ENCODE assay signal across 9 mouse cellular contexts in the genomic region with DNA sequence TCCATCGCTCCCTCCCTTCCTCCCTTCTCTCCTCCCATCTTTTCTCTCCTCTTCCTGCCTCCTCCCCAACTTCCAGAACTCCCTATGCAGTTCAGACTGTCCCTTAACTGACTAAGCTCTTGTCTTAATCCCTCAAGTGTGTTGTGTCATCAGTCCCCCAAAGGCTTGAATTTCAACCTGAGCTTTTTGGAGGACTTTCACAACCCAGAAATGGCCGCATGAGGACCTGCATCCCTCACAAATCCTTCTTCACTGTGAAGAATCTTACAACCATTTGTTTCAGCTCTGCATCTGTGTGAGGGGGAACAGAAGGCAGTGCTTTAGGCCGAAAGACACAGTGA. TPM values are rescaled to one million over a fixed set of nuclear protein-coding genes. Genes with fewer than 3 reads are reported as not detected.
A peak's percentile ranks its signal among the peaks of the same experiment; 100 is the strongest.
DNase-seq lines count a peak whose midpoint lies in the region; ATAC-seq and TF ChIP-seq lines count a peak whose summit lies in the region.
"Had no signal": no experiment of that assay in that cellular context is flagged by ENCODE, and none has a peak within 500 bp of the region (broad histone marks: within the 10 kb centered on the region; RNA-seq: fewer than 3 reads in every experiment).

No protein-coding gene starts in this region.

- no peak for DNase-seq in layer of hippocampus, adult 2 months (ENCODE audit: low spot score in 2 of 2)
- no peak for DNase-seq in layer of hippocampus, postnatal 36 days
- no peak for DNase-seq in forebrain, embryonic 10.5 days (ENCODE audit: extremely low spot score, low spot score)
- no peak for DNase-seq in cerebellum, postnatal 36 days
- DNase-seq in testis, postnatal 10 days (ENCODE audit: low spot score): no peak
- DNase-seq in frontal cortex, postnatal 36 days (ENCODE audit: low spot score in 2 of 2): no peak

- peak overlapping the region; percentile 60 for H3K4me2 ChIP-seq in intestine, embryonic 15.5 days (replicated peaks)
- H3K4me2 ChIP-seq in neural tube, embryonic 14.5 days (ENCODE audit: low read depth, low read length): 0 out of 2 replicates have a peak overlapping the region, but pooled peaks have one; percentile 39

- ATAC-seq in intestine, embryonic 15.5 days: 0 out of 2 replicates have a peak, but pooled peaks have one; percentile 4
- ATAC-seq in neural tube, embryonic 14.5 days (ENCODE audit: low read depth): peak; percentile 60; the same call in 1 of the 2 replicates

- WGBS in forebrain, embryonic 10.5 days: 44% methylated on average over 3 of the region's 3 CpGs
- whole genome bisulfite sequencing in intestine, embryonic 15.5 days: 50% methylated on average over 3 of the region's 3 CpGs
- WGBS in neural tube, embryonic 14.5 days: 48% methylated on average over 3 of the region's 3 CpGs

- no peak overlapping the region for H3K9ac ChIP-seq in intestine, embryonic 15.5 days
- H3K9ac ChIP-seq in neural tube, embryonic 14.5 days (replicated peaks; ENCODE audit: low read depth, low read length): no peak overlapping the region

- no peak overlapping the region for H3K4me3 ChIP-seq in layer of hippocampus, adult 2 months
- H3K4me3 ChIP-seq in forebrain, embryonic 10.5 days: peak overlapping the region; percentile 41
- H3K4me3 ChIP-seq in intestine, embryonic 15.5 days (replicated peaks): no peak overlapping the region
- H3K4me3 ChIP-seq in neural tube, embryonic 14.5 days (ENCODE audit: low read depth, low read length): no peak overlapping the region

- peaks cover 21% of the 10 kb centered on the region for H3K4me1 ChIP-seq in forebrain, embryonic 10.5 days
- peaks cover 16% of the 10 kb centered on the region for H3K4me1 ChIP-seq in intestine, embryonic 15.5 days (replicated peaks)
- peaks cover 7% of the 10 kb centered on the region for H3K4me1 ChIP-seq in neural tube, embryonic 14.5 days (ENCODE audit: control insufficient read depth, insufficient read depth, low read length)

- no peaks in the 10 kb centered on the region for H3K36me3 ChIP-seq in forebrain, embryonic 10.5 days (replicated peaks)
- no peaks in the 10 kb centered on the region for H3K36me3 ChIP-seq in intestine, embryonic 15.5 days
- H3K36me3 ChIP-seq in neural tube, embryonic 14.5 days (ENCODE audit: control insufficient read depth, insufficient read depth, low read length): no peaks in the 10 kb centered on the region

- H3K9me3 ChIP-seq in forebrain, embryonic 10.5 days: no peaks in the 10 kb centered on the region
- no peaks in the 10 kb centered on the region for H3K9me3 ChIP-seq in intestine, embryonic 15.5 days
- H3K9me3 ChIP-seq in neural tube, embryonic 14.5 days (ENCODE audit: control insufficient read depth, low read length): no peaks in the 10 kb centered on the region

- peak overlapping the region; percentile 73 for H3K27ac ChIP-seq in layer of hippocampus, adult 2 months
- peak overlapping the region; percentile 87 for H3K27ac ChIP-seq in forebrain, embryonic 10.5 days
- peak overlapping the region; percentile 90 for H3K27ac ChIP-seq in intestine, embryonic 15.5 days
- H3K27ac ChIP-seq in neural tube, embryonic 14.5 days (ENCODE audit: low read depth, low read length): peak overlapping the region; percentile 81

- peaks cover 4% of the 10 kb centered on the region; the same call in 1 of the 2 replicates for H3K27me3 ChIP-seq in forebrain, embryonic 10.5 days (ENCODE audit: poor library complexity, severe bottlenecking)
- no peaks in the 10 kb centered on the region for H3K27me3 ChIP-seq in intestine, embryonic 15.5 days (replicated peaks)
- H3K27me3 ChIP-seq in neural tube, embryonic 14.5 days (ENCODE audit: control insufficient read depth, insufficient read depth, low read length): no peaks in the 10 kb centered on the region

- no peak for TF ChIP-seq CTCF in layer of hippocampus, adult 2 months (conservative IDR thresholded peaks at IDR 0.05)

RNA-seq across cellular contexts. Expression of a gene that starts 15.4 kb away (rescaled TPM):
- total RNA-seq in layer of hippocampus, adult 2 months (2021): not detected
- under 1 TPM in 1 of 2 experiments, not detected in 1; 0.56 TPM for total RNA-seq in layer of hippocampus, postnatal 36 days (2021)
- not detected in 2 replicates for polyA plus RNA-seq in forebrain, embryonic 10.5 days (2016; fragmentation: Nextera tagmentation; extraction: Ambion mirVana)
- not detected in 2 replicates for polyA plus RNA-seq in intestine, embryonic 15.5 days (2015; fragmentation: Nextera tagmentation; extraction: Ambion mirVana)
- not detected in 2 replicates for polyA plus RNA-seq in neural tube, embryonic 14.5 days (2014; fragmentation: Nextera tagmentation; extraction: Ambion mirVana)
- total RNA-seq: MEL had no signal
